Mouse (Mus musculus): ENCODE data around the gene Barhl1.
A peak's percentile ranks its signal among the peaks of the same experiment; 100 is the strongest.

The Barhl1 gene

DNA sequence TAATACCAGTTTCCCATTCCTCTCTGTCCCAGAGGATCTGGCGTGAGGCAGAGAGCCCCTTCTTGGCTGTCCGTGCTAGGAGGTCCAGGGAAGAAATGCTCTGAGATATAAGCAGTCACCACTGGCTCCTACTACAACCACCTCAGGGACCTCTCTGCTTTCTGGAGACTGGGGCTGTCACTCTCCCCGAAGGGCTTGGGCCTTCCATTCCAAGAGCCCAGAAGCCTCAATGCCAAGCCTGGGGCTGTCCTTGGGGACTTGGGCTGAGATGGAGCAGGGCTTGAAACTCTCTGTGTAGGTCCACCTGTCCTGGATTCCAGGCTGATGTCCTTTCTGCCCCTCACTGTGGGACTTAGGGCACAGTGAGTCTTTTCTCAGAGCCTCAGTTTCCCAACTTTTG is 5.6 kb downstream of the Barhl1 start:
- no peak for DNase-seq

DNA sequence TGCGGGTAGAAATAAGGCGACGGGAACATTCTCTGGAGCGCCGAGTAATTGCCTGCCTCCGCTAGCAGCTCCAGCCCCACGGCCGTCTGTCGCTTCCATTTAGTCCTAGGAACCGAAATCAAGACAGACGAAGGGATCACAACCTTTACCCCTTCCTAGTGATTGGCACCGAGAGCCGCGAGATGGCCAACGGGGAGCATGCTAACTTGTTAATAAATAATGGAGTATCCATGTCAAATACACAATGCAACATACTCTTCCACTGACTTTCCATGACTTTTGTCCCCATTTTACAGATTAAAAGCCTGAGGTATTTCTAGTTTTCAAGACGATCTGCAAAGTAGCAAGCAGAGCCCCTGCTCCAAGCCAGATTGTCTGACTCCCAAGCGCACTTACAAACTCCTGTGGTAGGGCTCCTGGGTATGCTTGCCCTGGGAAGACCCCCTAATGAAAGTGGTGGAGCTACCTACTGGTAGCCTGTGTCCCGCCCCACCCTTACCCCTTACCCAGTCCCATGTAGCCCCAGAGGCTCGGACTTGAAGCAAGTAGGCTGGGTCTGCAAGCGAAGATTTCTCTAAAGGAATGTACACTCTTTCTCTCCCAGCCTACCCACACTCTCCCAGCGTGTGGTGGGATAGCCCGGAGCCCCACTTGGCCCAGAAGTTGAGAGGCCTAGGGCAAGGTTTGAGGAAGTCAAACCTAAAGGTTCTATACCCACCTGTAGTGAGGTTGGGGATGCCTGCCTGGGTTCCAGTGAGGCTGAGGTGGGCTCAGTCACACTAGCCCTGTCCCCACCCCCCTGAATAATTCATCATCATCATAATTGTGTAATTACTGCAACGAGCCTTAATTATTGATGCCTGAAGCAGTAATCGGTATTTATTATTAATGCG is 6.4 kb downstream of the Barhl1 start:
- DNase-seq, result no peak

DNA sequence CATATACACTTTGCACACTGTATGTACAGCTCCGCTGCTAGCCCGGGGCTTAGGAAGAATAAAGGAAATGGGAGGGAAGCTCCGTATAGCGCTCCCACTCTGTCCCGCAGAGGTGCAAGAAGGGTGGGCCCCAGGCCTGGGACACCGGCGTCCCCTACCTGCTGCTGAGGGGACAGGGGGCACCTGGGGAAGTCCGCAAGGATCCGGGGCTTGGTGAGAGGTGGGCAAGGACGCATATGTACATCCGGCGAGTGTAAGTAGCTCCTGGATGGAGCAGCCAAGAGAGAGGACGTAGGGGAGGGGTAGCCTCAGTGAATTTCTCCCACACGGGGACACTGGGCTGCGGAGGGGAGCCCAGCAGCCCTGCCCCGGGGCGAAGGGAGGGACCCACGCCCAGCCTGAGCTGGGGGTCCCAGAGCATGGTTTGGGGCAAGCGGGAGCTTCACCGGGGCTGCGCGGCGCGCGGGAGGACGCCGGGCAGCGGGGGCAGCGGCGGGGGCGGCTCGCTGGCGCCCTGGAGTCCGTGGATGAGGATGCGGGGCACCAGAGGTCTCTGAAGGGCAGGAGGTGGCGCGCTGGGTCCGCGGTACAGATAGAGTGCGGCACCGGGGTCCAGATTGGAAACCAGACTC is 7.2 kb downstream of the Barhl1 start:
- DNase-seq, result no peak

GRCm38 (mm10) chr2:28908389-28909153 is 7.9 kb downstream of the Barhl1 start:
- DNase-seq, result no peak

DNA sequence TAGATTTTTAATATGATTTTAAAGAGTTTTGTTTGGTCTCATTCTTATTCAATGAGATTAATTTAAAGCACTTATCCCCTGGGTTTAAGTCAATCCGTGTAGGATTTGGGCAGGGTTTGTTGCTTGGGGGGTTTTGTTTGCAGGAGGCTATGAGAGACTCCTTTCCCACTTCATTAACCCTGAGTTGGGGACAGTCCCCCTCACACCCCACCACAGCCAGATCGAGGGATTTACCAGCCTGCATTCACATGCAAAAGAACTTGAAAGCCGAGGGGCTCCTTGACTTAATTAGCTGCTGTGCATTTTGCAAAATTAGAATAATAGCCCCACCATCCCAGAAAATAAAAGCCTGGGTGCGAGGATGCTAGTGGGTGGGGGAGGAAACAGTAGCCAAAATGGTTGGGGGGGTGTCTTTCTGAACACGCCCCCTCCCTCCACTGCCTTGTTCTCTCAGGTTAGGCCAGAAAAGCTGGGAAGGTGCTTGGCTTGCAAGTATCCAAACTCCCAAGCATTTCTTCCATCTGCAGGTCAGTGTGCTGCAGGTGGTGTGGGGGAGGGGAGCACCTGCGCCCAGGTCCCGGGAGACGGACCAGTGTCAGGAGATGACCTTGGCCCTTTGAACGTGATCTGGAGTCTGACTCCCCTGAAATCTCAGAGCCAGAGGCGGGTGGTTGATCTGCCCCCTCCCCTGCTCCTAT is 8.6 kb downstream of the Barhl1 start:
- DNase-seq, result no peak

DNA sequence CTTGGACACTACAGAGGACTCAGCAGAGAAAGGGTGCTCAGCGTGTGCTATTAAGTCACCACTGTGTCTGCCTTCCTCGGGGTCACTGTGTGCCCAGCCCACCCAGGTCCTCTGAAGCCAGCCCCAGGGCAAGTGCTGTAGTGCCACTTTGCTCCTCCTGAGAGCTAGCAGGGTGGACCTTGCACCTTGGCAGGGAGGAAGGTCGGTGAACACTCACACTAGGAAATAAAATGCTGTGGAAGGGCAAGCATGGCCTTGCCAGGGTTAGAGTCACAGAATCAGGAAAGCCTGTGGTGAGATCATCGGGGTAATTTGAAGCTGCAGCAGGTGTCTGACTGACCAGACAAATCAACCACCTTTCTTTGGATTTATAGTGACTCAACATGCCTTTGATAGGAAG is 10.9 kb downstream of the Barhl1 start:
- DNase-seq, result no peak

DNA sequence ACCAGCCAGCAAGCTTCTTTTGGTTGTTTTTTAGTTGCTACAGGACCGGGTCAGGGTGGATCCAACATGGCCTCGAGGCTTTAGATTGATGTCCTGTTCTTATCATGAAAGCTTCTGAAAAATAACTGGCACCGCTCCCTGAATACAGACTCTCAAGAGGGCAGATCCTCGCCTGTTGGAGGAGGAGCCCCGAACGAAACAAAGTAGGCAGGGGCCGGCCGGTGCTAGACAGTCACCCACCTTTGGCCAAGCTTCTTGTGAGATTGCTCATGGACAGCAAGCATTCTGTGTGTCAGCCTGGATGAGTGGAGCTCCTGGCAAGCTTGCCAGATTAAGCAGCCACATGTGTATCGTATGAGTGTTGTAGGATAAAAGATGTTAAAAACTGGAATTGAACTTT is 11.7 kb downstream of the Barhl1 start:
- DNase-seq, result no peak

DNA sequence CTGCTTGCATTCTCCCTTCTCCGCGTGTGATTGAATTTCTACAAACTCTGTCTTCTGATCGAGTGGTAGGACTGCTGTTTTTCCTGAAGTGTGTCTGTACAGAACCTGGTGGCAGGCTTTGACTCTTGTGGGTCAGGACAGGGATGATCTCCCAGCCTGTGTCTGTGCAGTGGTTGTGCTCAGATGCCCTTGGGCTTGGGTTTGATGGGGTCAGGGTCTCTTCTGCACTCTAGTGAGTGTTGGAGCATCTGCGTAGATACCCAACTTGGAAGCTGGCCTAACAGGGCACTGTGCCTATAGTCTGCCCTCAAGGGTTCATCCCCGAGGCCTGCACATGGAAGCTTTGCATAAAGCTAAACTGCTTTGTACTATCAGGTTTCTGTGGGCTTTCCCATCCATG is 12.6 kb downstream of the Barhl1 start:
- no peak for DNase-seq

- no peak for DNase-seq
Measured at GRCm38 (mm10) chr2:28902291-28902690, 14.2 kb downstream of the Barhl1 start.

GRCm38 (mm10) chr2:28897340-28897899 is 19.0 kb downstream of the Barhl1 start:
- DNase-seq, result no peak

GRCm38 (mm10) chr2:28895876-28896275 is 20.6 kb downstream of the Barhl1 start:
- DNase-seq, result no peak

DNA sequence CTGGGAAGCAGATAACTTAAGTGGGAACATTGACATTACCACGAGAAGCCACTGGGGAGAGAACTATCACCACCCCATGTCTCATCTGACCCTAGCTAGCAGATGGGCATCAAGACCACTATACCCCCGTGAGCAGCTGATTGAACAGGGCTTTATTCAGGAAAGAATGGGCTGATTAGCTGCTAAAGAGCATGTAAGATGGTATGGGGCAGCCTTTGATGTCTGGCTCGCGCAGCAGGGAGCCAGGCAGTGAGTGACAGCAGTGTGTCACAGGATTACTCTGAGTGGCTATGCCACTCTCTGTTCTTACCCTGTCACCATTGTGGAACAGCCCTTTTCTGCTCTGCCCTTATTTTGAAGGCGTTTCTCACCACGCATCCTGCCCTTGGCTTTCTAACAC is 22.9 kb downstream of the Barhl1 start:
- DNase-seq, result no peak

GRCm38 (mm10) chr2:28892796-28893195 is 23.7 kb downstream of the Barhl1 start:
- DNase-seq, result no peak

DNA sequence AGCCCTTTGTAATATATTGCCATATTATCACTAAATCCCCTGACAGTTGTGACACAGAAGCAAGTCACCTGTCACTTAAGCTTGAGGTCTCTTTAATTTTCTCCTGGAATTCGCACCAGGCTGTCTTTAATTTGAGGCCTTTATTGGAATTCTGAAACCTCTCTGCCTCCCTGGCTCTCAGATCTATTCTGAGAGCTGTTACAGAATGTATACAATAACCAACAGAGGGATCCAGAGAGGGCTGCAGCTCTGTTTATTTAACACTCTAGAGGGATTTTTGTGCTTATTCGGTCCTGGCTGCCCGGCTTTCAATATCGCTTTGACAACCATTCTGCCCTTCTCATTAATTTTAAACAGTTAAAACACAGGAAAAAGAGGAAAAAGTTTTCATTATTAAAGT is 31.6 kb downstream of the Barhl1 start:
- DNase-seq, result no peak

DNA sequence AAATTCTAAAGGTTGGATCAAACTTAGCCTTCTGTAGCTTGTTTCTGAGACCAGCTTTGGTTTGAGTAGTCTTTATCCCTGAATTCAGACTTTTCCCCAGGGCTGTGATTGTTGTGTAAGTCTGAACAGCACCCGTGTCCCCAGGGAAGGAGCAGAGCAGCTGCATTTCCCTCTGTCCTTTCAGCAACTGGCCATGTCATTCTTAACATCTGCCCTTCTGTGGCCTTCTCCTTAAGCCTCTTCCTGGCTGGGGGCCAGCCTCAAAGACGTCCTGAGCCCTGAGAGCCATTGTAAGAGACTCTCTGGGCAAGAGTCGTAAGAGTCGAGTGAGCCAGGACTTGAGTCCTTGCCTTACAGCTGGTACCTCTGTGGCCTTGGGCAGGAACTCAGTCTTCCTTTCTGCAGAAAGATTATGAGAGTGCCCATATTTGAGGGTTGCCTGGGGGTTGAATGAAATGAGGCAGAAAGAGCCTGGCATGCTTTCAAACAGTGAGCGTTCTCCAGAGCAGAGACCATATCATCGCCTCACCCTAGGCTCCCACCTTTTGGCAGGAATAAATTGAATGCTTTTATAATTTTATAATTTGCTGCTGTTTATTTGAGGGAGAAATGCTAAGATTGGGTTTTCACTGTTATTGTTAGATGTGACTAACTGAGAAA is 33.5 kb downstream of the Barhl1 start:
- DNase-seq, result no peak

DNA sequence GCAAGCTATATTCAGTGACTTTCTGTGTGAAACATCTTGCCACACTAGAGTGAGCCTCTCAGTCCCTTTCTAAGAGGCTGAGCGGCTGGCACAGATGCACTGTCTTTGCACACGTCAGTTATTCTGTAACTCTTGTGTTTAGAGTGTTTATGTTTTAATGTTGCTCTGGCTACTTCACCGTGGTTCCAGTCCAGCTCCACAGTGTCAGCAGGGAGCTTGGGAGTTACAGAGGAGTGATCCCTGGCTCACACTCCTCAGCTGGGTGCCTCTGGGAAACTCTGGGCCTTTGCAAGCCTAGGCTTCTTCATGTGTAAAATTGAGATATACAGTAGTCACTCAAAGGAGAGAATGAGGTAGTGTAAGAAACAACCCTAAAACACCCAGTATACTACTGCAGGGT is 34.4 kb downstream of the Barhl1 start:
- no peak for DNase-seq

DNA sequence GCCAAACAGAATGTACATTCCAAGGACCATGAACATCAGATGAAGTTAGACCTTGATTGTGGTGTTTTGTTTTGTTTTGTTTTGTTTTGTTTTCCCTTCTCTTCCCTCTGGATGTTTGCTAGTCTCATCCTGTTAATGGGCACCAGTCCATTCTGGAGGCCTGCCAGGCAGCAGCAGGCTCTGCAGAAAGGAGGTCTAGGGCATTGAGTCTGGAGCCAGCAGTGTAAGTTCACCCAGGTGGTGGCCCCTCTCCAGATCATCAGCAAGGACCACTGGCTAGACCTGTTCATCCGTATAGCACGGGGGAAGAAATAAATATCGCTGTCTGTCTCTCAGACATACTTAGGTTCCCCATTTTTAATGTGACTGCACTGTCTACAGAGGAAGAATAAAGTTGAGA is 35.2 kb downstream of the Barhl1 start:
- peak; percentile 32 for DNase-seq

GRCm38 (mm10) chr2:28875554-28875953 is 40.9 kb downstream of the Barhl1 start:
- no peak for DNase-seq

DNA sequence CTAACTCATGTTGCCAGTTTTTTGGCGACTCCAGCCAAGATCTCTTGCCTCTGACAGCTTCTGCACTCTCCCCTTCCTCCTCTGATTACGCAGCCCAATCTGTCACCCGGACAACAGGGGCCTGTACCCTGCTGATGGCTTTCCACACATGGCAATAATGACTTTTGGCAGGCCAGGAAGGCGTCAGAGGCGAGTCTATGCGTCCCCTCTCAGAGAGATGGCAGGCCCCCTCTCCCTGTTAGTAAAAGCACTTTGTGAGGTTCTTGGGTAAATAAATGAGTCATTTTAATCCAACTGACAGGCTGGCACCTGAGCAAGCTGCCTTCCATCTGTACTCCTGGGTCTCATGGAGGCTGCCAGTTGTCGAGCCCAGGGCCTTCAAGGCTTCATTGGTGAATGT is 49.0 kb downstream of the Barhl1 start:
- no peak for DNase-seq

DNA sequence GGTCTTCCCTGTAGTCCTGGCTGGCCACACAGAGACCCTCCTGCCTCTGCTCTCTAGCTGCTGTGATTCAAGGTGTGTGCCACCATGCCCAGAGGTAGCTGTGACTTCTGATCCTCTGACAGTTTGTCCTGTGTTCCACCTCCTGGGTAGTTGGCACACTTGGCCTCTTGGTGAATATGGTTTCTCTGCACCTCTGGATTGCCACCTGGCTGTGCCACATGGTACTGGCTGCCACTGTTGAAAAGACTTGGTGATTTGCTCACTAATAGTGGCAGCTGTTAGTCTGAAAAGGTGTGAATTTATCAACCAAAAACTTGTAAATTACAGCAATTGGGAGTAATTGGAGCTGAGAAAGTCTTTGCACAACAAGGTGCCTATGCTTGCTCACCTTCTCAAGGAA is 52.6 kb downstream of the Barhl1 start:
- no peak for DNase-seq

- DNase-seq, result no peak
Measured at GRCm38 (mm10) chr2:28860678-28861423, 55.6 kb downstream of the Barhl1 start.

DNA sequence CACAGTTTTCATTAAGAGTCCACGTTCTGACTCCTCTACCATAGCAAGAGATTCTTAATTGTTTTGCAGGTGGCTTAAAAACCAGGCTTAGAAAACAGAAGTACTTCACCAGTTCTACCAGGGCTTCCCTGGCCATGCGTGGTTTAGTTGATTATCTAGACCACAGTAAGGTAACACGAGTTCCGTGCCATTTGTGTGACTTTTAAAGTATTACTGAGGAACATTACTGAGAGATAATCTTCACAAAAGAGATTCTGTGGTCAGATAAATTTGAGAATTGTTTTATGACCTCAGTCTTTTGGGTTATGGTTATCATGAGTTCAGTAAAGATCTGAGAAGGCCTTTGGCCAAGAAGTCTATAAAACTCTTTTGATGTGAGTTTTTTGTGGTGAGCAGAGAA is 57.2 kb downstream of the Barhl1 start:
- no peak for DNase-seq

All from right cerebral cortex, postnatal 4 days (tissue).